Mouse (Mus musculus) retina, postnatal 1 day (tissue): ENCODE measurements around the gene Ina.
"Not testable (repeated sequence)": the region's sequence is repeated elsewhere in the genome, so short reads cannot be mapped to it uniquely, and the experiment has no call there.

Experiments
- DNase-seq: peaks from one replicate; pipeline ENCODE4 v3.0.0-alpha.2; 2012

The Ina gene

GRCm38 (mm10) chr19:46987646-46988045, 26.9 kb upstream of the Ina start:
- DNase-seq: no peak

- no peak for DNase-seq
Measured at GRCm38 (mm10) chr19:46988231-46989087, 26.0 kb upstream of the Ina start.

- no peak for DNase-seq
Measured at GRCm38 (mm10) chr19:46989479-46990152, 24.9 kb upstream of the Ina start.

GRCm38 (mm10) chr19:46990153-46990518, 24.4 kb upstream of the Ina start:
- no peak for DNase-seq

- DNase-seq: not testable (repeated sequence)
Measured at GRCm38 (mm10) chr19:46990625-46991024, 23.9 kb upstream of the Ina start.

- peak; percentile 86 for DNase-seq
Measured at GRCm38 (mm10) chr19:46991145-46991544, 23.4 kb upstream of the Ina start.

- not testable (repeated sequence) for DNase-seq
Measured at GRCm38 (mm10) chr19:46992329-46992728, 22.2 kb upstream of the Ina start.

- no peak for DNase-seq
Measured at GRCm38 (mm10) chr19:46996095-46996494, 18.4 kb upstream of the Ina start.

GRCm38 (mm10) chr19:46998168-46998870, 16.2 kb upstream of the Ina start:
- DNase-seq: no peak

- no peak for DNase-seq
Measured at GRCm38 (mm10) chr19:46998953-46999352, 15.5 kb upstream of the Ina start.

- no peak for DNase-seq
Measured at GRCm38 (mm10) chr19:46999753-47000152, 14.7 kb upstream of the Ina start.

GRCm38 (mm10) chr19:47000357-47000756, 14.1 kb upstream of the Ina start:
- DNase-seq: not testable (repeated sequence)

- DNase-seq: no peak
Measured at GRCm38 (mm10) chr19:47003742-47004511, 10.6 kb upstream of the Ina start.

GRCm38 (mm10) chr19:47005873-47006272, 8.6 kb upstream of the Ina start:
- DNase-seq: no peak

GRCm38 (mm10) chr19:47006321-47006720, 8.2 kb upstream of the Ina start:
- DNase-seq: peak; percentile 52

- DNase-seq: no peak
Measured at GRCm38 (mm10) chr19:47009420-47009819, 5.1 kb upstream of the Ina start.

- no peak for DNase-seq
Measured at GRCm38 (mm10) chr19:47009943-47010342, 4.6 kb upstream of the Ina start.

- no peak for DNase-seq
Measured at GRCm38 (mm10) chr19:47012521-47013130, 1.9 kb upstream of the Ina start.

- DNase-seq: no peak
Measured at GRCm38 (mm10) chr19:47013340-47014158, 949 bp upstream of the Ina start.

- no peak for DNase-seq
Measured at GRCm38 (mm10) chr19:47014159-47014446, 395 bp upstream of the Ina start.

GRCm38 (mm10) chr19:47015396-47015795, 898 bp downstream of the Ina start:
- no peak for DNase-seq

- peak; percentile 14 for DNase-seq
Measured at GRCm38 (mm10) chr19:47015965-47016364, 1.5 kb downstream of the Ina start.
